Mouse (Mus musculus): ENCODE measurements around the gene C1qtnf2. TPM values are rescaled to one million over a fixed set of nuclear protein-coding genes. Genes with fewer than 3 reads are reported as not detected.

Gene C1qtnf2
- polyA plus RNA-seq, 1 experiment from 2014 or later, result 58.0 TPM

DNA sequence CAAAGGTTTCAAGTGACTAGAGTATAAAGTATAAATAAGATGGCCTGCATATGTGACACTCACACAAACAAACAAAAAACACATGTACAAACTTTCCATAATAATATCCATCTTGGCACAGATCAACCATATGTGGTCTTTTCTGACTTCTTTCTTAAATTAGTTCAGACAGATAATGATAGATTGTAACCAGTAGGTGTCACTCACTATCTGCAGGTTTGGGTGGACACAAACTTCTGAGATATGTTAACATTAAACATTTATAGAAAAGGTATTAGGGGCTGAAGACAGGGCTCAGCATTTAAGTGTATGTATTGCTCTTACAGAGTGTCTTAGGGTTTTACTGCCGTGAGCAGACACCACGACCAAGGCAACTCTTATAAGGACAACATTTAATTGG lies 21.8 kb upstream of the C1qtnf2 start:
- H3K36me3 ChIP-seq, result peaks cover 6% of the 10 kb centered on the region
- no peaks in the 10 kb centered on the region for H3K9me3 ChIP-seq
- WGBS, result 65% methylated on average over 2 of the region's 2 CpGs
- H3K27ac ChIP-seq, result no peak overlapping the region
- no peak for ATAC-seq (ENCODE audit: insufficient number of reproducible peaks, low FRiP score, low TSS enrichment, low read depth)
- H3K27me3 ChIP-seq, result no peaks in the 10 kb centered on the region
- no peak overlapping the region for H3K4me3 ChIP-seq
- no peak overlapping the region for H3K4me2 ChIP-seq
- no peak overlapping the region for H3K9ac ChIP-seq
- H3K4me1 ChIP-seq, result no peaks in the 10 kb centered on the region

GRCm38 (mm10) chr11:43463204-43463603 lies 10.9 kb upstream of the C1qtnf2 start:
- WGBS, result 94% methylated on average over 25 of the region's 25 CpGs

GRCm38 (mm10) chr11:43470118-43470517 lies 4.0 kb upstream of the C1qtnf2 start:
- Histone ChIP-seq H3K9me3 (no peaks in the 10 kb centered on the region), H3K9ac (no peak overlapping the region), H3K27me3 (no peaks in the 10 kb centered on the region), H3K4me3 (no peak overlapping the region), H3K4me2 (no peak overlapping the region), H3K4me1 (peaks cover 9% of the 10 kb centered on the region), H3K27ac (0 out of 2 replicates have a peak overlapping the region, but pooled peaks have one; percentile 47), H3K36me3 (no peaks in the 10 kb centered on the region)
- 48% methylated on average over 5 of the region's 5 CpGs for WGBS
- no peak for ATAC-seq (ENCODE audit: insufficient number of reproducible peaks, low FRiP score, low TSS enrichment, low read depth)

More at GRCm38 (mm10) chr11:43463204-43463603, 10.9 kb upstream of the C1qtnf2 start:
- Histone ChIP-seq H3K27ac (no peak overlapping the region), H3K27me3 (no peaks in the 10 kb centered on the region), H3K4me3 (no peak overlapping the region), H3K4me1 (no peaks in the 10 kb centered on the region), H3K9me3 (no peaks in the 10 kb centered on the region), H3K9ac (no peak overlapping the region), H3K4me2 (no peak overlapping the region), H3K36me3 (no peaks in the 10 kb centered on the region)
- ATAC-seq (ENCODE audit: insufficient number of reproducible peaks, low FRiP score, low TSS enrichment, low read depth), result no peak

GRCm38 (mm10) chr11:43470881-43471820 lies 2.9 kb upstream of the C1qtnf2 start:
- no peak for ATAC-seq (ENCODE audit: insufficient number of reproducible peaks, low FRiP score, low TSS enrichment, low read depth)
- no peak overlapping the region for H3K4me2 ChIP-seq
- peaks cover 10% of the 10 kb centered on the region for H3K4me1 ChIP-seq
- H3K27me3 ChIP-seq, result no peaks in the 10 kb centered on the region
- H3K9ac ChIP-seq, result no peak overlapping the region
- no peak overlapping the region for H3K27ac ChIP-seq
- H3K9me3 ChIP-seq, result no peaks in the 10 kb centered on the region
- H3K36me3 ChIP-seq, result no peaks in the 10 kb centered on the region
- 62% methylated on average over 6 of the region's 6 CpGs for WGBS
- no peak overlapping the region for H3K4me3 ChIP-seq

DNA sequence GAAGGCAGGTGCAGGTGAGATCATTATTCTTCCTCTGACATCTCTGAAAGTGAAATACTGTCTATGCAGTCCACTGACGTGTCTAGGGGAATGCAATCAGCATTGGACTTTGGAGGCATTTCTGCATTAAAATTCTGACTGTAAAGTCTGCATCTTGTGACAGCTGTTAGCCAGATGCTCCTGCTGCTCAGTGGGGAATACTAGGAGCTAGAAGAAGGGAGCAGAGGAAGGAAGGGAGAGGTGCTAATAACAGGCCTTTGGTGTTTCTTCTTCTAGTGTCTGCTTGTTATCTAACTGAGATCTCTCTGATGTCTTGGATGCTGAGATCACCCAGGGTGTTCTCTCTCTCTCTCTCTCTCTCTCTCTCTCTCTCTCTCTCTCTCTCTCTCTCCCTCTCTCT lies 961 bp upstream of the C1qtnf2 start:
- no peaks in the 10 kb centered on the region for H3K27me3 ChIP-seq
- 48% methylated on average over 1 of the region's 1 CpGs for WGBS
- H3K27ac ChIP-seq, result no peak overlapping the region; the same call in 1 of the 2 replicates
- H3K9ac ChIP-seq, result no peak overlapping the region
- peaks cover 16% of the 10 kb centered on the region for H3K4me1 ChIP-seq
- no peaks in the 10 kb centered on the region for H3K9me3 ChIP-seq
- ATAC-seq (ENCODE audit: insufficient number of reproducible peaks, low FRiP score, low TSS enrichment, low read depth), result no peak
- H3K36me3 ChIP-seq, result no peaks in the 10 kb centered on the region
- no peak overlapping the region for H3K4me2 ChIP-seq
- H3K4me3 ChIP-seq, result no peak overlapping the region

GRCm38 (mm10) chr11:43473635-43474224 lies 346 bp upstream of the C1qtnf2 start:
- peaks cover 17% of the 10 kb centered on the region for H3K4me1 ChIP-seq
- peak overlapping the region; percentile 14; the same call in 1 of the 2 replicates for H3K27ac ChIP-seq
- H3K36me3 ChIP-seq, result no peaks in the 10 kb centered on the region
- ATAC-seq (ENCODE audit: insufficient number of reproducible peaks, low FRiP score, low TSS enrichment, low read depth), result no peak
- WGBS, result 48% methylated on average over 15 of the region's 15 CpGs
- H3K4me2 ChIP-seq, result peak overlapping the region; percentile 56
- H3K9ac ChIP-seq, result no peak overlapping the region
- no peaks in the 10 kb centered on the region for H3K9me3 ChIP-seq
- peak overlapping the region; percentile 39 for H3K4me3 ChIP-seq
- no peaks in the 10 kb centered on the region for H3K27me3 ChIP-seq

DNA sequence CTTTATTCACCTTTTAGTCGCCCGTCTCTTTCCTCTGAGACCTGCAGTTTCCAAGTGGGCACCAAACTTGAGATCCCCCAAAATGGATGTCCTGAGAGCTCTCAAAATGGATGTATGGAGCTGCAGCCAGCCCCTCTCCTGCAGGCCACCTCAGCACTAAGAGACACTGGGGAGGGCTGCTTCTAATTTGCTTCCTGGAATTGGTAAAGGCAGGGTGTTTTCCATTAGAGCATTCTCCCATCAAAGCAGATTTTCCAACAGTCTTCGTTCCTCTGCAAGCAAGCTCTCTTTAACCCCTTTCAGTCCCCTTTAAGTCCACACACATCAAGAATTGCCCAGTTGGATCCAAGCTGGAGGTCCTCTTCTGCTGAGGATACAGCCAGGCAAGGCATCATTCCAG lies 5.3 kb downstream of the C1qtnf2 start:
- Histone ChIP-seq H3K4me2 (no peak overlapping the region), H3K27ac (peak overlapping the region; percentile 81), H3K9me3 (no peaks in the 10 kb centered on the region), H3K4me3 (no peak overlapping the region), H3K36me3 (no peaks in the 10 kb centered on the region), H3K9ac (no peak overlapping the region), H3K4me1 (peaks cover 67% of the 10 kb centered on the region), H3K27me3 (no peaks in the 10 kb centered on the region)
- 51% methylated on average over 3 of the region's 3 CpGs for WGBS
- no peak for ATAC-seq (ENCODE audit: insufficient number of reproducible peaks, low FRiP score, low TSS enrichment, low read depth)

- Histone ChIP-seq H3K27ac (peak overlapping the region; percentile 81), H3K4me2 (no peak overlapping the region)
- WGBS, result 21% methylated on average over 5 of the region's 5 CpGs
Measured at GRCm38 (mm10) chr11:43480561-43480960, 6.5 kb downstream of the C1qtnf2 start.

GRCm38 (mm10) chr11:43481672-43482522 lies 7.8 kb downstream of the C1qtnf2 start:
- peak; percentile 51; the same call in 1 of the 2 replicates for ATAC-seq (ENCODE audit: insufficient number of reproducible peaks, low FRiP score, low TSS enrichment, low read depth)
- 23% methylated on average over 3 of the region's 3 CpGs for WGBS
- H3K27ac ChIP-seq, result peak overlapping the region; percentile 87

More at GRCm38 (mm10) chr11:43480561-43480960, 6.5 kb downstream of the C1qtnf2 start:
- Histone ChIP-seq H3K9me3 (no peaks in the 10 kb centered on the region), H3K4me3 (no peak overlapping the region), H3K36me3 (no peaks in the 10 kb centered on the region), H3K4me1 (peaks cover 67% of the 10 kb centered on the region), H3K9ac (no peak overlapping the region), H3K27me3 (no peaks in the 10 kb centered on the region)
- ATAC-seq (ENCODE audit: insufficient number of reproducible peaks, low FRiP score, low TSS enrichment, low read depth), result 0 out of 2 replicates have a peak, but pooled peaks have one; percentile 56

GRCm38 (mm10) chr11:43483122-43483792 lies 9.2 kb downstream of the C1qtnf2 start:
- no peak overlapping the region for H3K9ac ChIP-seq
- H3K4me1 ChIP-seq, result peaks cover 61% of the 10 kb centered on the region
- H3K27ac ChIP-seq, result peak overlapping the region; percentile 87
- no peaks in the 10 kb centered on the region for H3K27me3 ChIP-seq
- no peaks in the 10 kb centered on the region for H3K9me3 ChIP-seq
- peak; percentile 49; the same call in 1 of the 2 replicates for ATAC-seq (ENCODE audit: insufficient number of reproducible peaks, low FRiP score, low TSS enrichment, low read depth)
- no peak overlapping the region for H3K4me3 ChIP-seq
- H3K4me2 ChIP-seq, result 0 out of 2 replicates have a peak overlapping the region, but pooled peaks have one; percentile 24
- no peaks in the 10 kb centered on the region for H3K36me3 ChIP-seq
- WGBS, result 23% methylated on average over 6 of the region's 6 CpGs

More at GRCm38 (mm10) chr11:43481672-43482522, 7.8 kb downstream of the C1qtnf2 start:
- Histone ChIP-seq H3K4me1 (peaks cover 64% of the 10 kb centered on the region), H3K4me2 (peak overlapping the region; percentile 19; the same call in 1 of the 2 replicates), H3K4me3 (no peak overlapping the region; the same call in 1 of the 2 replicates), H3K9me3 (no peaks in the 10 kb centered on the region), H3K9ac (no peak overlapping the region), H3K27me3 (no peaks in the 10 kb centered on the region), H3K36me3 (no peaks in the 10 kb centered on the region)

DNA sequence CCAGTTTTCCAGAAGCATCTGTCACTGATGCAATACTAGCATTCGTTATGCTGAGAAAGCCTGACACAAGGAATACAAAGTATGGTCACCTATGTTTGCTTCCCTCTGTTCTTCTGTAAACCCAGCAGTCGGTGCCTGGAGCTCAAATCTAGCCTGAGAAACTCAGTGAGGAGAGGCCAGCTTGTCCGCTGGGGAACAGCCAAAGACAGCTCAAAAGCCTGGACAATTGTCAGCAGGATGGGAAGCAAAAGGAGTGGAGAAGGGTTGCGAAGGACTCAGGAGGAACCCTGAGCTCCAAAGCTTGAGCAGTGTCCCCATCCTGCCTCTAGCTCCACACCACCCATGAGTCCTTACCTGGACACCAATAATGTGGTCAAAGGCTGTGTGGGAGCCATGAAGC lies 10.0 kb downstream of the C1qtnf2 start:
- H3K36me3 ChIP-seq, result no peaks in the 10 kb centered on the region
- 62% methylated on average over 4 of the region's 4 CpGs for WGBS
- H3K4me3 ChIP-seq, result no peak overlapping the region
- peaks cover 57% of the 10 kb centered on the region for H3K4me1 ChIP-seq
- no peak overlapping the region for H3K4me2 ChIP-seq
- H3K27ac ChIP-seq, result peak overlapping the region; percentile 87
- no peak overlapping the region for H3K9ac ChIP-seq
- ATAC-seq (ENCODE audit: insufficient number of reproducible peaks, low FRiP score, low TSS enrichment, low read depth), result no peak
- H3K9me3 ChIP-seq, result no peaks in the 10 kb centered on the region
- H3K27me3 ChIP-seq, result no peaks in the 10 kb centered on the region
